Comparison of ENCODE assay signal across 8 mouse cellular contexts in genomic region chr2:101652921-101653597, GRCm38 (mm10). TPM values are rescaled to one million over a fixed set of nuclear protein-coding genes. Genes with fewer than 3 reads are reported as not detected.
DNase-seq lines count a peak whose midpoint lies in the region; ATAC-seq lines count a peak whose summit lies in the region.

No protein-coding gene starts in this region.

- no peaks in the 10 kb centered on the region for H3K36me3 ChIP-seq in embryonic facial prominence, embryonic 11.5 days (replicated peaks; ENCODE audit: control insufficient read depth, insufficient read depth, low read depth, low read length)
- no peaks in the 10 kb centered on the region for H3K36me3 ChIP-seq in heart, embryonic 16.5 days (ENCODE audit: control insufficient read depth, insufficient read depth)
- no peaks in the 10 kb centered on the region for H3K36me3 ChIP-seq in liver, embryonic 13.5 days
- H3K36me3 ChIP-seq in neural tube, embryonic 11.5 days (ENCODE audit: control insufficient read depth, insufficient read depth, low read length) = no peaks in the 10 kb centered on the region

- WGBS in embryonic facial prominence, embryonic 11.5 days = 17% methylated on average over 14 of the region's 14 CpGs
- 15% methylated on average over 14 of the region's 14 CpGs for WGBS in heart, embryonic 16.5 days
- 11% methylated on average over 14 of the region's 14 CpGs for WGBS in liver, embryonic 13.5 days (ENCODE audit: insufficient replicate concordance)
- WGBS in neural tube, embryonic 11.5 days = 18% methylated on average over 14 of the region's 14 CpGs

- H3K27ac ChIP-seq in embryonic facial prominence, embryonic 11.5 days (replicated peaks; ENCODE audit: low read depth, low read length) = no peak overlapping the region
- H3K27ac ChIP-seq in heart, embryonic 16.5 days (ENCODE audit: low read length) = no peak overlapping the region
- H3K27ac ChIP-seq in liver, embryonic 13.5 days = no peak overlapping the region
- no peak overlapping the region for H3K27ac ChIP-seq in neural tube, embryonic 11.5 days (ENCODE audit: low read depth, low read length)

- H3K4me1 ChIP-seq in embryonic facial prominence, embryonic 11.5 days (ENCODE audit: control insufficient read depth, insufficient read depth, low read length) = no peaks in the 10 kb centered on the region
- peaks cover 5% of the 10 kb centered on the region; the same call in 1 of the 2 replicates for H3K4me1 ChIP-seq in heart, embryonic 16.5 days (ENCODE audit: control insufficient read depth, insufficient read depth, low read length)
- peaks cover 10% of the 10 kb centered on the region; the same call in 1 of the 2 replicates for H3K4me1 ChIP-seq in liver, embryonic 13.5 days (replicated peaks)
- H3K4me1 ChIP-seq in neural tube, embryonic 11.5 days (ENCODE audit: control insufficient read depth, insufficient read depth, low read length) = no peaks in the 10 kb centered on the region

- no peaks in the 10 kb centered on the region for H3K9me3 ChIP-seq in embryonic facial prominence, embryonic 11.5 days (replicated peaks; ENCODE audit: control insufficient read depth, low read length)
- no peaks in the 10 kb centered on the region for H3K9me3 ChIP-seq in heart, embryonic 16.5 days (replicated peaks; ENCODE audit: control insufficient read depth, low read length)
- H3K9me3 ChIP-seq in liver, embryonic 13.5 days (replicated peaks) = no peaks in the 10 kb centered on the region
- H3K9me3 ChIP-seq in neural tube, embryonic 11.5 days (ENCODE audit: control insufficient read depth, low read length) = no peaks in the 10 kb centered on the region

- H3K9ac ChIP-seq in embryonic facial prominence, embryonic 11.5 days (replicated peaks; ENCODE audit: low read length) = no peak overlapping the region
- peak overlapping the region; percentile 60 for H3K9ac ChIP-seq in heart, embryonic 16.5 days (ENCODE audit: low read length)
- H3K9ac ChIP-seq in liver, embryonic 13.5 days = no peak overlapping the region
- H3K9ac ChIP-seq in neural tube, embryonic 11.5 days (ENCODE audit: low read length) = no peak overlapping the region

- H3K27me3 ChIP-seq in embryonic facial prominence, embryonic 11.5 days (ENCODE audit: control insufficient read depth, insufficient read depth, low read length) = no peaks in the 10 kb centered on the region
- H3K27me3 ChIP-seq in heart, embryonic 16.5 days (ENCODE audit: control insufficient read depth, insufficient read depth, low read length) = no peaks in the 10 kb centered on the region
- H3K27me3 ChIP-seq in liver, embryonic 13.5 days = peaks cover 3% of the 10 kb centered on the region; the same call in 1 of the 2 replicates
- H3K27me3 ChIP-seq in neural tube, embryonic 11.5 days (ENCODE audit: control insufficient read depth, insufficient read depth, low read length) = no peaks in the 10 kb centered on the region

- H3K4me3 ChIP-seq in embryonic facial prominence, embryonic 11.5 days (ENCODE audit: low read depth, low read length) = no peak overlapping the region
- H3K4me3 ChIP-seq in heart, embryonic 16.5 days (ENCODE audit: low read length) = peak overlapping the region; percentile 48
- no peak overlapping the region for H3K4me3 ChIP-seq in liver, embryonic 13.5 days (replicated peaks)
- H3K4me3 ChIP-seq in neural tube, embryonic 11.5 days (ENCODE audit: low read depth, low read length) = 0 out of 2 replicates have a peak overlapping the region, but pooled peaks have one; percentile 6

- peak overlapping the region; percentile 16; the same call in 1 of the 2 replicates for H3K4me2 ChIP-seq in embryonic facial prominence, embryonic 11.5 days (ENCODE audit: low read depth, low read length)
- H3K4me2 ChIP-seq in heart, embryonic 16.5 days (ENCODE audit: low read depth, low read length) = peak overlapping the region; percentile 79
- peak overlapping the region; percentile 48 for H3K4me2 ChIP-seq in liver, embryonic 13.5 days
- peak overlapping the region; percentile 27 for H3K4me2 ChIP-seq in neural tube, embryonic 11.5 days (ENCODE audit: low read depth)

- ATAC-seq in embryonic facial prominence, embryonic 11.5 days (replicated peaks; ENCODE audit: insufficient number of reproducible peaks, low FRiP score, low TSS enrichment, low read depth) = 0 out of 2 replicates have a peak, but pooled peaks have one; percentile 49
- ATAC-seq in heart, embryonic 16.5 days (replicated peaks; ENCODE audit: extremely low read depth, insufficient read depth, low FRiP score) = peak; percentile 56; the same call in 1 of the 2 replicates
- no peak for ATAC-seq in liver, embryonic 13.5 days (ENCODE audit: low read depth)
- ATAC-seq in neural tube, embryonic 11.5 days (ENCODE audit: insufficient read depth, low FRiP score, low TSS enrichment) = peak; percentile 77

- peak; percentile 82 to 84 for DNase-seq in B cell, adult 2 months
- DNase-seq in adrenal gland, postnatal 25 days = peak; percentile 79
- peak; percentile 87 for DNase-seq in embryonic facial prominence, embryonic 11.5 days (ENCODE audit: low spot score)
- DNase-seq in kidney, postnatal 25 days = peak; percentile 80 to 94
- peak; percentile 34 for DNase-seq in liver, embryonic 13.5 days
- peak; percentile 75 for DNase-seq in neural tube, embryonic 11.5 days (ENCODE audit: low spot score)
- DNase-seq in testis, postnatal 14 days (ENCODE audit: low spot score) = peak; percentile 21

RNA-seq across cellular contexts. Expression of gene B230118H07Rik, which starts 3.7 kb away (rescaled TPM):
- total RNA-seq in adrenal gland, postnatal 25 days (2021) = 28.3 and 30.4 TPM in 2 replicates
- polyA plus RNA-seq in embryonic facial prominence, embryonic 11.5 days (2014; fragmentation: Nextera tagmentation; extraction: Ambion mirVana) = 63.7 and 66.3 TPM in 2 replicates
- polyA plus RNA-seq in heart, embryonic 16.5 days (2015; fragmentation: Nextera tagmentation; extraction: Ambion mirVana) = 60.3 and 63.3 TPM in 2 replicates
- polyA plus RNA-seq in liver, embryonic 13.5 days (2015; fragmentation: Nextera tagmentation; extraction: Ambion mirVana) = 20.2 and 21.4 TPM in 2 replicates
- polyA plus RNA-seq in neural tube, embryonic 11.5 days (2014; fragmentation: Nextera tagmentation; extraction: Ambion mirVana) = 61.8 and 65.5 TPM in 2 replicates

RNA-seq across cellular contexts. Expression of gene Rag1, which starts 3.8 kb away (rescaled TPM):
- not detected in 2 replicates for total RNA-seq in adrenal gland, postnatal 25 days (2021)
- polyA plus RNA-seq in embryonic facial prominence, embryonic 11.5 days (2014; fragmentation: Nextera tagmentation; extraction: Ambion mirVana) = 0.61 and 0.66 TPM in 2 replicates
- polyA plus RNA-seq in heart, embryonic 16.5 days (2015; fragmentation: Nextera tagmentation; extraction: Ambion mirVana) = 6.4 and 15.8 TPM in 2 replicates
- polyA plus RNA-seq in liver, embryonic 13.5 days (2015; fragmentation: Nextera tagmentation; extraction: Ambion mirVana) = 0.06 and 0.12 TPM in 2 replicates
- polyA plus RNA-seq in neural tube, embryonic 11.5 days (2014; fragmentation: Nextera tagmentation; extraction: Ambion mirVana) = 0.16 and 0.31 TPM in 2 replicates

RNA-seq across cellular contexts. Expression of gene Traf6, which starts 25.2 kb away (rescaled TPM):
- 18.7 and 20.0 TPM in 2 replicates for total RNA-seq in adrenal gland, postnatal 25 days (2021)
- polyA plus RNA-seq in embryonic facial prominence, embryonic 11.5 days (2014; fragmentation: Nextera tagmentation; extraction: Ambion mirVana) = 18.9 and 20.6 TPM in 2 replicates
- polyA plus RNA-seq in heart, embryonic 16.5 days (2015; fragmentation: Nextera tagmentation; extraction: Ambion mirVana) = 5.8 and 6.2 TPM in 2 replicates
- 3.2 and 4.6 TPM in 2 replicates for polyA plus RNA-seq in liver, embryonic 13.5 days (2015; fragmentation: Nextera tagmentation; extraction: Ambion mirVana)
- polyA plus RNA-seq in neural tube, embryonic 11.5 days (2014; fragmentation: Nextera tagmentation; extraction: Ambion mirVana) = 19.2 and 22.0 TPM in 2 replicates

RNA-seq across cellular contexts. Expression of gene Rag2, which starts 28.5 kb away (rescaled TPM):
- not detected in 2 replicates for total RNA-seq in adrenal gland, postnatal 25 days (2021)
- not detected in 2 replicates for polyA plus RNA-seq in embryonic facial prominence, embryonic 11.5 days (2014; fragmentation: Nextera tagmentation; extraction: Ambion mirVana)
- 3.8 and 13.2 TPM in 2 replicates for polyA plus RNA-seq in heart, embryonic 16.5 days (2015; fragmentation: Nextera tagmentation; extraction: Ambion mirVana)
- 0.17 and 0.23 TPM in 2 replicates for polyA plus RNA-seq in liver, embryonic 13.5 days (2015; fragmentation: Nextera tagmentation; extraction: Ambion mirVana)
- polyA plus RNA-seq in neural tube, embryonic 11.5 days (2014; fragmentation: Nextera tagmentation; extraction: Ambion mirVana) = 0.14 TPM in 1 of 2 replicates, not detected in the other

Comparison
In these comparisons a context has a peak if more than half of its experiments do, and no peak if none do; other contexts are left out.
1. DNase-seq: peak in every context shown above with its lines; median percentile 87 in embryonic facial prominence, embryonic 11.5 days; 87 in kidney, postnatal 25 days; 83 in B cell, adult 2 months; 79 in adrenal gland, postnatal 25 days; 75 in neural tube, embryonic 11.5 days; 34 in liver, embryonic 13.5 days; 21 in testis, postnatal 14 days.
2. H3K4me2 ChIP-seq: peak in every context shown above with its lines; median percentile 79 in heart, embryonic 16.5 days; 48 in liver, embryonic 13.5 days; 27 in neural tube, embryonic 11.5 days; 16 in embryonic facial prominence, embryonic 11.5 days.
3. H3K4me3 ChIP-seq: peak in heart, embryonic 16.5 days (single experiment) and neural tube, embryonic 11.5 days (single experiment); none in embryonic facial prominence, embryonic 11.5 days (single experiment) and liver, embryonic 13.5 days (single experiment).